Mouse (Mus musculus) layer of hippocampus, adult 18-20 months (tissue): Measurements from ENCODE around the gene Asphd1. TPM values are rescaled to one million over a fixed set of nuclear protein-coding genes. Genes with fewer than 3 reads are reported as not detected.
"Not testable (repeated sequence)": the region's sequence is repeated elsewhere in the genome, so short reads cannot be mapped to it uniquely, and the experiment has no call there.

Experiments
- DNase-seq, 2 experiments: peaks; one replicate each; pipeline ENCODE4 v3.0.0; 2022; ENCODE audit warnings: low spot score in 2 of 2
- total RNA-seq, 2 experiments: library from RNA; stranded (reverse); gene quantifications; 2 replicates each; pipeline ENCODE4 v1.2.3; 2021

Gene Asphd1
- total RNA-seq, 2 experiments from 2014 or later: 33.3 to 33.7 TPM

- no peak for DNase-seq
These were observed 2.4 kb upstream of the Asphd1 start for GRCm38 (mm10) chr7:126951741-126952140.

GRCm38 (mm10) chr7:126950647-126951615 lies 1.5 kb upstream of the Asphd1 start:
- no peak for DNase-seq

GRCm38 (mm10) chr7:126949793-126950646 lies 638 bp upstream of the Asphd1 start, which contains the start of gene Sez6l2:
TSS of gene Sez6l2 (plus strand) at chr7:126950563.
- peak; percentile 83 for DNase-seq

- DNase-seq: no peak
These were observed 756 bp downstream of the Asphd1 start for GRCm38 (mm10) chr7:126948626-126949025.

GRCm38 (mm10) chr7:126946530-126946929 lies 2.9 kb downstream of the Asphd1 start:
- no peak for DNase-seq

GRCm38 (mm10) chr7:126941801-126942200 lies 7.6 kb downstream of the Asphd1 start:
- peak in 1 of 2 experiments; percentile 86 for DNase-seq

- no peak for DNase-seq
These were observed 8.2 kb downstream of the Asphd1 start for GRCm38 (mm10) chr7:126941171-126941570.

GRCm38 (mm10) chr7:126932652-126933051 lies 16.7 kb downstream of the Asphd1 start:
- no peak for DNase-seq

GRCm38 (mm10) chr7:126929046-126929445 lies 20.3 kb downstream of the Asphd1 start:
- DNase-seq: no peak

GRCm38 (mm10) chr7:126928384-126929037 lies 20.9 kb downstream of the Asphd1 start, which contains the start of gene Kctd13:
TSS of gene Kctd13 (plus strand) at chr7:126928879.
- DNase-seq: peak; percentile 89 to 93

GRCm38 (mm10) chr7:126926299-126926698 lies 23.1 kb downstream of the Asphd1 start:
- DNase-seq: no peak

GRCm38 (mm10) chr7:126923999-126924398 lies 25.4 kb downstream of the Asphd1 start:
- no peak for DNase-seq

GRCm38 (mm10) chr7:126922624-126923060 lies 26.7 kb downstream of the Asphd1 start, which contains the start of gene Tmem219:
TSS of gene Tmem219 (minus strand) at chr7:126922917.
- DNase-seq: no peak

- DNase-seq: no peak
These were observed 27.8 kb downstream of the Asphd1 start for GRCm38 (mm10) chr7:126921563-126921962.

GRCm38 (mm10) chr7:126919973-126920372 lies 29.4 kb downstream of the Asphd1 start:
- no peak for DNase-seq

GRCm38 (mm10) chr7:126918356-126918755 lies 31.0 kb downstream of the Asphd1 start:
- not testable (repeated sequence) for DNase-seq

GRCm38 (mm10) chr7:126914844-126915243 lies 34.5 kb downstream of the Asphd1 start:
- no peak for DNase-seq

GRCm38 (mm10) chr7:126905590-126905989 lies 43.8 kb downstream of the Asphd1 start:
- DNase-seq: no peak

GRCm38 (mm10) chr7:126899781-126900180 lies 49.6 kb downstream of the Asphd1 start:
- not testable (repeated sequence) for DNase-seq

GRCm38 (mm10) chr7:126898102-126898990 lies 51.0 kb downstream of the Asphd1 start:
- peak; percentile 92 to 95 for DNase-seq
